Mouse (Mus musculus): ENCODE data around the gene Gpld1.

DNA sequence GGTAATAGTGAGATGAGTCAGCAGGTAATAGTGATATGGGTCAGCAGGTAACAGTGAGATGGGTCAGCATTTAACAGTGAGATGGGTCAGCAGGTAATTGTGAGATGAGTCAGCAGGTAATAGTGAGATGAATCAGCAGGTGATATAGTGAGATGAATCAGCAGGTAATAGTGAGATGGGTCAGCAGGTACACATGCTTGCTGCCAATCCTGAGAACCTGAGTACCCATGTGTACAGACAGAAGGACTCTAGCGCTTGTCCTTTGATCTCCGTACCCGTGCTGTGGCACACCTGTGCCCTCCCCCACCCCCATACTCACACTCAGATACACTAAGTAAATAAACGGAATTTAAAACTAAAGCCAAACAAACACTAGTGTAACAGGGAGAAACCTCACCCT, 28.0 kb upstream of the Gpld1 start:
- TF ChIP-seq POLR2A (IDR thresholded peaks at IDR 0.05; ENCODE audit: insufficient read length, low read depth) (no peak), CEBPB (IDR thresholded peaks at IDR 0.05; ENCODE audit: insufficient read depth, poor library complexity, severe bottlenecking) (no peak), MYOD1 (IDR thresholded peaks at IDR 0.05; ENCODE audit: control insufficient read depth in 1 of 3, insufficient read length in 2 of 3, low read depth in 2 of 3) (no peak), MYOG (IDR thresholded peaks at IDR 0.05; ENCODE audit: control insufficient read depth in 1 of 3, insufficient read depth in 1 of 3, insufficient read length in 2 of 3, low read depth in 2 of 3) (no peak), E2F4 (IDR thresholded peaks at IDR 0.05; ENCODE audit: insufficient read depth) (no peak), USF1 (IDR thresholded peaks at IDR 0.05; ENCODE audit: low read depth) (no peak), TCF3 (IDR thresholded peaks at IDR 0.05; ENCODE audit: insufficient read length, low read depth) (no peak)
